Mouse (Mus musculus) embryonic fibroblast, embryonic 13.5 days (primary cell): ENCODE results near the gene Gpr137.

Experiments used
- CTCF ChIP-seq: IDR thresholded peaks from 2 replicates; pipeline ENCODE4 v1.5.1; 2011; ENCODE audit warnings: mild to moderate bottlenecking, control low read depth, low read length, moderate library complexity, borderline replicate concordance; ENCODE audit not compliant: insufficient read depth
- POLR2A ChIP-seq: IDR thresholded peaks from 2 replicates; pipeline ENCODE4 v1.6.1; 2011; ENCODE audit warnings: low read depth, mild to moderate bottlenecking, control low read depth, low read length, moderate library complexity

GRCm38 (mm10) chr19:6985951-6986708 is 43.9 kb upstream of the Gpr137 start:
- TF ChIP-seq CTCF, result no peak
- TF ChIP-seq POLR2A, result no peak
